Mouse (Mus musculus) right cerebral cortex, postnatal 14 days (tissue): ENCODE measurements around the gene Foxd1.

Experiments used
- DNase-seq: peaks from one replicate; pipeline ENCODE4 v3.0.0; 2022

Foxd1 gene

GRCm38 (mm10) chr13:98390771-98391634 lies 37.0 kb downstream of the Foxd1 start:
- peak; percentile 18 for DNase-seq

DNA sequence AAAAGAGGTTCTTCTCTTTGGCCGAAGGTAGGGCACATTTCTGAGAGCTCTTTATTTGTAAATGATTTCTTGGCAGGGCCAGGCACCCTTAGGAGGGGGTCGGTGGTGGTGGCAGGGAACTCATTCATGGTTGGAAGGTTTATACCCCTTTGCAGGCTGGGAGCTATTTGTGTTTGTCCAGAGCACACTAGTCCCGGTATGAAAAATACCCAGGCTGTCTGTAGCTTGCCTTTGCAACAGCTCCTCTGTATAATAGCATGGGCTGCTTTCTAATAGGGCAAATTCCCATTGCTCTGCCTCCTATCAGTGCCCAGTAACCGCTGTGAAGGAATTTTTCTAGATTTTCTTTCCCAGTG lies 37.6 kb downstream of the Foxd1 start:
- no peak for DNase-seq

GRCm38 (mm10) chr13:98392031-98392430 lies 38.0 kb downstream of the Foxd1 start:
- no peak for DNase-seq

DNA sequence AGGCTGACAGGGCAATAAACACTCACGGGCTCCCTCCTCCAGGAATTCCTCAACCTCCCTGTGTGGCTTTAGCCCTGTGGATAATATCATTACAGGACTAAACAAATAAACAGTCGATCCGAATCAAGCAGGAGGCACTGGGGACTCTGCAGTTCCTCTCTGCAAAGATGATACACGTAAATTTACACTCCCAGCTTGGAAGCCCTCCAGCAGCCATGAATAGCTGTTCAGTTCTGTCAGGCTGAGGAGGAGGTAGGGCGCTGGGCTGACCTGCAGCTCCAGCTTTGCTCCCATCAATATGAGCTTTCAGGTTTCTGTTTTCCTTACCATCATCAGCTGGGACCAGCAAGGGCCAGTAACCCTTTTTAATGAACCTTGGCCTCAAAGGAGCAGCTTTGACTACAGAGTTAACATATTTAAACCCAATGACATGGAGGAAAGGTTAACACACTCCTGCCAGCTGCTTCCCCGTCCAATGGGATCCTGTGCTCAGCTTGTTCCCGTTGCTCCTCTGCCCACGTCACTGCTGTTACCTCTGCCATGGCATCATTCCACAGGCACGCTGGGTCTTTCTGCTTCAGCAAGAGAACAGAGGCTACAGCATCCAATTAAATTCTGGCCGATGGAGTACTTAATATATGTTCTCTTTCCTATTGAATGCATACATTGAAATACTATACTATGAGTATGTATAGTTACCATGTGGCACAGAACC lies 39.5 kb downstream of the Foxd1 start:
- DNase-seq, result peak; percentile 15
